Mouse (Mus musculus) stomach, embryonic 14.5 days (tissue): ENCODE measurements at regions not wholly inside any gene's neighbourhood (a gene's known extent, or its start where the extent isn't known, plus 50 kb on each side); places are given as distances from the start of the nearest gene placed in this dataset.

Experiments used
- ATAC-seq: fragments of 200-750 bp; cut with Nextera tagmentation; 2 replicates; pipeline ENCODE4 v1.8.0; 2017; ENCODE audit warnings: low read depth, moderate TSS enrichment; ENCODE audit not compliant: insufficient number of reproducible peaks, insufficient read depth, low FRiP score
- H3K27ac ChIP-seq: fragments of 300-500 bp; sonication (generic); 2 replicates; pipeline ENCODE4 v1.5.1; 2014; ENCODE audit warnings: mild to moderate bottlenecking, low read length, moderate library complexity, mixed read lengths
- H3K27me3 ChIP-seq: fragments of 300-500 bp; sonication (generic); 2 replicates; pipeline ENCODE4 v1.6.1; 2014; ENCODE audit warnings: low read length, control low read depth, mixed read lengths; ENCODE audit not compliant: control insufficient read depth, insufficient read depth
- H3K36me3 ChIP-seq: fragments of 300-500 bp; sonication (generic); 2 replicates; pipeline ENCODE4 v1.6.1; 2014; ENCODE audit warnings: mild to moderate bottlenecking, control low read depth, low read length, moderate library complexity, mixed read lengths; ENCODE audit not compliant: control insufficient read depth, insufficient read depth
- H3K4me1 ChIP-seq: fragments of 300-500 bp; sonication (generic); 2 replicates; pipeline ENCODE4 v1.6.1; 2014; ENCODE audit warnings: low read length, control low read depth, mixed read lengths; ENCODE audit not compliant: control insufficient read depth, insufficient read depth
- H3K4me2 ChIP-seq: fragments of 300-500 bp; sonication (generic); replicated peaks from 2 replicates; pipeline ENCODE4 v1.6.1; 2014; ENCODE audit warnings: low read depth, low read length, control low read depth
- H3K4me3 ChIP-seq: fragments of 300-500 bp; sonication (generic); 2 replicates; pipeline ENCODE4 v1.5.1; 2014; ENCODE audit warnings: low read depth, low read length, control low read depth
- H3K9ac ChIP-seq: fragments of 300-500 bp; sonication (generic); replicated peaks from 2 replicates; pipeline ENCODE4 v1.6.1; 2014; ENCODE audit warnings: low read depth, mild to moderate bottlenecking, control low read depth, low read length, moderate library complexity, mixed read lengths
- H3K9me3 ChIP-seq: fragments of 300-500 bp; sonication (generic); 2 replicates; pipeline ENCODE4 v1.6.1; 2016; ENCODE audit warnings: low read depth, low read length, control low read depth; ENCODE audit not compliant: control insufficient read depth
- WGBS: fragments of 180-500 bp; shearing (Covaris S2); extraction: QIAGEN DNeasy Blood & Tissue Kit; methylation state at CpG from one replicate; pipeline ENCODE4 v1.1.7; 2014; 5-methylcytosine and 5-hydroxymethylcytosine counted together

DNA sequence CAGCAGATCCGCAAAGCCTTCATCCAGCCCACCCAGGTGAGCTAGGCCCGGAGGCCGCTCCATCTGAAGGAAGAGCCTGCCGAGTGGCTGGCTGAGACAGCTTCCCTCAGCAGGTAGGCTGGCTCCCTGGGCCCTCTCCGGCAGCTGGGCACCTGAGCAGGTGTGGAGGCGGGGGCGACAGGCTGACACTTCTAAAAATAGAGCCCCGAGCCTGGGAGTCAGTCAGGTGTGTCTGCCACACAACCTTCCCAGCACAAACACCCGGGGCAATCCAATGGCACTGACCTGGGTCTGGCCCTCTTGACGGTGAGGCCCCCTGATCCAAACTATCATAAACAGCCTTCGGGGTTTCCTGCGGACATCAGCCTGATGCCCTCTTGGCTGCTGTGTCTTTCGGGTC lies 58.5 kb downstream of the Zfp36l2 start:
- no peak for ATAC-seq
- H3K9me3 ChIP-seq, result no peaks in the 10 kb centered on the region
- WGBS, result 72% methylated on average over 13 of the region's 13 CpGs

DNA sequence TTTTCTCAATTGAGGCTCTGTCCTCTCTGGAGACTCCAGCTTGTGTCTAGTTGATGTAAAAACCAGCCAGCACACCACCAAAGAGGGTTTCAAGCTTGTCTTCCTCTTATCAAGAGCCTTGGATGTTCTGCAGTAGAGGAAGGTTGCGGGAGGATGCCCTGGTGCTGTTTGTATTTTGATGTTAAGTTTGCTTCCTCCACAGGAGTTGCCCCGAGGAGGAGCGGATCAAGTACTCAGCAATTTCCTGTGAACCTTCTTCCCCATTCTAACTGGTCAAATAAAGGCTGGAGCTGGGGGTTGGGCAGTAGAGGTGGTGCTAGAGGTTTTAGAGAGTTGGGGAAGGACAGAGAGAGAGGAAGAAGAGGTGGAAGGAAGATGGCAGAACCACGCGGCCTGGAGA lies 59.5 kb downstream of the Zfp36l2 start:
- no peaks in the 10 kb centered on the region for H3K4me1 ChIP-seq
- no peak overlapping the region for H3K27ac ChIP-seq
- H3K36me3 ChIP-seq, result no peaks in the 10 kb centered on the region
- no peak overlapping the region for H3K9ac ChIP-seq
- WGBS, result 81% methylated on average over 5 of the region's 5 CpGs
- H3K4me3 ChIP-seq, result no peak overlapping the region
- no peak for ATAC-seq
- no peaks in the 10 kb centered on the region for H3K27me3 ChIP-seq
- H3K9me3 ChIP-seq, result no peaks in the 10 kb centered on the region
- no peak overlapping the region for H3K4me2 ChIP-seq

More for the DNA sequence above, 58.5 kb downstream of the Zfp36l2 start:
- H3K4me2 ChIP-seq, result no peak overlapping the region
- H3K4me3 ChIP-seq, result no peak overlapping the region
- no peaks in the 10 kb centered on the region for H3K27me3 ChIP-seq
- H3K36me3 ChIP-seq, result no peaks in the 10 kb centered on the region
- no peaks in the 10 kb centered on the region for H3K4me1 ChIP-seq
- no peak overlapping the region for H3K9ac ChIP-seq
- H3K27ac ChIP-seq, result no peak overlapping the region

DNA sequence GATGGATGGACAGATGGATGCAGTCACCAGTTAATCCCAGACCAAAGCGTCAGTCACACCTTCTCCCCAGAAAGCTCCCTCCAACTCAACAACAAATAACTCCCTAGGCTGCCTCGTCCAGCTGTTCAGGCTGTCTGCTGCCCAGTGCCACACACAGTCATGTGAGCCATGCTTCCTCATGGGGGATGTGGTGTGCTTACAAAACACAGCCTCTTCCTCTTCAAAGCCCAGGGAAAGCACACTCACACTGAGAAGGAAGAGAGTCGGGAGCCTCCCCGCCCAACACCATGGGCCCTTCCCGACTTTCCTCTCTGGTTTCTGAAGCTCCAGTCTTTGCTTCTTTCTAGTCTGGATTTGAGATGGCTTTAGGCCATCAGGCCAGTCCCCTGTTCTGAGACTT lies 61.6 kb downstream of the Zfp36l2 start:
- WGBS, result 59% methylated on average over 5 of the region's 5 CpGs
- no peak for ATAC-seq

GRCm38 (mm10) chr17:84123161-84123560 lies 64.6 kb downstream of the Zfp36l2 start:
- H3K36me3 ChIP-seq, result no peaks in the 10 kb centered on the region
- H3K4me1 ChIP-seq, result no peaks in the 10 kb centered on the region
- no peak overlapping the region for H3K27ac ChIP-seq
- no peaks in the 10 kb centered on the region for H3K9me3 ChIP-seq
- H3K4me2 ChIP-seq, result no peak overlapping the region
- no peak for ATAC-seq
- WGBS, result 82% methylated on average over 2 of the region's 2 CpGs
- no peak overlapping the region for H3K4me3 ChIP-seq
- H3K9ac ChIP-seq, result no peak overlapping the region
- no peaks in the 10 kb centered on the region for H3K27me3 ChIP-seq

More for the DNA sequence above, 61.6 kb downstream of the Zfp36l2 start:
- Histone ChIP-seq H3K9me3 (no peaks in the 10 kb centered on the region), H3K36me3 (no peaks in the 10 kb centered on the region), H3K27me3 (no peaks in the 10 kb centered on the region), H3K27ac (no peak overlapping the region; the same call in 1 of the 2 replicates), H3K9ac (no peak overlapping the region), H3K4me1 (no peaks in the 10 kb centered on the region), H3K4me3 (no peak overlapping the region), H3K4me2 (no peak overlapping the region)

- WGBS, result 75% methylated on average over 6 of the region's 6 CpGs
- no peaks in the 10 kb centered on the region for H3K36me3 ChIP-seq
- H3K9ac ChIP-seq, result no peak overlapping the region
- no peaks in the 10 kb centered on the region for H3K27me3 ChIP-seq
- H3K4me1 ChIP-seq, result no peaks in the 10 kb centered on the region
- no peak overlapping the region for H3K27ac ChIP-seq
- H3K9me3 ChIP-seq, result no peaks in the 10 kb centered on the region
- no peak overlapping the region for H3K4me2 ChIP-seq
- no peak overlapping the region for H3K4me3 ChIP-seq
- no peak for ATAC-seq
Observed at GRCm38 (mm10) chr17:84122486-84123131, 65.1 kb downstream of the Zfp36l2 start.

DNA sequence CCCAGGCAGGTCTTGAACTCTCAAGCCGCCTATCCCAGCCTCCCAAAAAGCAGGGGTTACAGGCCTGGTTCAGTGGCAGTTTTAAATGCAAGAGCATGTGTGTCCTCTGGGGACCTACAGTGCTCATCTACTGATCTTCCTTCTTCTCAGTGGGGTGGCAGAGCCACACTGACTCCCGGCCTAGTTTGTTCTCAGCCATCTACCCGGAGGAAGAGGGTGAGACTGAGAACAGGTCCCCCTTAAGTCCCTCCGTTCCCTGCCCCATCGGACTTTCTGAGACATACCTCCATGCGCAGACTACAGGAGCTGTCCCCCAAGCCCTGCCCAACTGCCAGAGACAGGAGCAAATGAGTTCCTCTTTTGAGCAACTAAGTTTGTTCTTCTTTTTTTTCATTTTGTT lies 66.5 kb downstream of the Zfp36l2 start:
- no peak overlapping the region for H3K4me2 ChIP-seq
- no peaks in the 10 kb centered on the region for H3K27me3 ChIP-seq
- WGBS, result 74% methylated on average over 6 of the region's 6 CpGs
- no peak overlapping the region for H3K4me3 ChIP-seq
- H3K9ac ChIP-seq, result no peak overlapping the region
- H3K9me3 ChIP-seq, result no peaks in the 10 kb centered on the region
- no peak for ATAC-seq
- no peak overlapping the region for H3K27ac ChIP-seq
- H3K36me3 ChIP-seq, result no peaks in the 10 kb centered on the region
- no peaks in the 10 kb centered on the region for H3K4me1 ChIP-seq

GRCm38 (mm10) chr17:84119221-84120017 lies 68.3 kb downstream of the Zfp36l2 start:
- H3K4me3 ChIP-seq, result no peak overlapping the region
- no peak for ATAC-seq
- 88% methylated on average over 16 of the region's 16 CpGs for WGBS

GRCm38 (mm10) chr17:84118781-84119180 lies 69.0 kb downstream of the Zfp36l2 start:
- no peaks in the 10 kb centered on the region for H3K27me3 ChIP-seq
- H3K4me2 ChIP-seq, result no peak overlapping the region
- no peaks in the 10 kb centered on the region for H3K9me3 ChIP-seq
- no peak for ATAC-seq
- no peak overlapping the region for H3K9ac ChIP-seq
- H3K4me1 ChIP-seq, result 0 out of 2 replicates have a peak, but pooled peaks cover 4% of the 10 kb centered on the region
- H3K36me3 ChIP-seq, result no peaks in the 10 kb centered on the region
- H3K27ac ChIP-seq, result peak overlapping the region; percentile 21; the same call in 1 of the 2 replicates
- 40% methylated on average over 1 of the region's 1 CpGs for WGBS
- H3K4me3 ChIP-seq, result no peak overlapping the region

More at GRCm38 (mm10) chr17:84119221-84120017, 68.3 kb downstream of the Zfp36l2 start:
- Histone ChIP-seq H3K36me3 (no peaks in the 10 kb centered on the region), H3K27me3 (no peaks in the 10 kb centered on the region), H3K9ac (no peak overlapping the region), H3K4me2 (no peak overlapping the region), H3K27ac (no peak overlapping the region), H3K9me3 (no peaks in the 10 kb centered on the region), H3K4me1 (0 out of 2 replicates have a peak, but pooled peaks cover under 1% of the 10 kb centered on the region)
